Mouse (Mus musculus): ENCODE data around the gene Lpar2.

Gene Lpar2

DNA sequence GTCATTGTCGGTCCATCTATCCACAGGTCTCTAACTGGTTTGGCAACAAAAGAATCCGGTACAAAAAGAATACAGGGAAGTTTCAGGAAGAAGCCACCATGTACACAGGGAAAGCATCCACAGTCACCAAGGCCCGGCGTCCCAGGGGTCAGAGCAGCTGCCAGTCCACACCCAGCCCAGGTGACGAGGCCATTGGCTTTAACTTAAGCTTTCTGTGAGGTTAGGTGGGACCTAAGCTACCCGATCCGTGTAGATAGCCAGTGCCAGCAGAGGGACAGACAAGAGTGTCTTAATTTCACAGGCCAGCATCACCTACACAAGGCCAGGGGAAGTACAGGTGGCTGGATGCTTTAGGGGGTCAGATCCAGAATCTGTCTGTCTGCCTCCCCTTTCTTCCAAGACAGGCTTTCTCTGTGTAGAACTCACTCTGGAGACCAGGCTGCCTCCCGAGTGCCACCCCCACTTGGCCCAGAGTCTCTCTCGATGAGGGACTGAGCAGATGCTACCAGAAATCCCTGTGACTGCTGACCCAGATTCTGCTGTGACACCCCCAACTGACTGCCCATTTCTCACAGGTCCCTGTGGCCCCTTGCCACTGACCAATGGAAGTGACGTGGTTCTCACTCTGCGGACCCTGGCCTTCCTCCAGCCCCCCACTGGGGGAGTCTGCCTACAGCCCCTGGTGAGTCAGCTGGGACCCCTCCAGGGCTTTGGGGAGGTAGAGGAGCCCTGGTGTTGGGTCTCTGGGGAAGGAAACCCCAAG, 48.0 kb downstream of the Lpar2 start:
- DNase-seq, result no peak

- DNase-seq, result no peak
Measured at GRCm38 (mm10) chr8:69870907-69871306, 48.7 kb downstream of the Lpar2 start.

DNA sequence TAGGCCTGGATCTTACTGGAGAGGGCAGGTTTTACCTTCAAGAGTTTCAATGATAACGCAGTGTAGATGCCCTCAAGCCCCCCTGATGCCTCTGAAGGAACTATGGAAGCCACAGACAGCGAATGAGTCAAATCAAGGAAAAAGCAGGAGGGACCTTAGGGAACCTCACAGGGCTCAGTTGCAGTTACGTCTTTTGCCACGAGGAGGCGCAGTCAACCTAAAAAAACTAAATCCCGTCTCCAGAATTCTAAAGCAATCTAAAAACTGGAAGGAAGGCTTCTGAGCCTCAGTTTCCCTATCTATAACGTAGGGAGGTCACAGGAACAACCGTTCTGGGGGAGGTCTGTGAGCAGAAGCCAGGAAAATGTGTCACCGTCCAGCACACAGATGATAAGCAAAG, 51.9 kb downstream of the Lpar2 start:
- DNase-seq, result peak; percentile 73 to 74

GRCm38 (mm10) chr8:69874654-69875053, 52.4 kb downstream of the Lpar2 start:
- no peak for DNase-seq

DNA sequence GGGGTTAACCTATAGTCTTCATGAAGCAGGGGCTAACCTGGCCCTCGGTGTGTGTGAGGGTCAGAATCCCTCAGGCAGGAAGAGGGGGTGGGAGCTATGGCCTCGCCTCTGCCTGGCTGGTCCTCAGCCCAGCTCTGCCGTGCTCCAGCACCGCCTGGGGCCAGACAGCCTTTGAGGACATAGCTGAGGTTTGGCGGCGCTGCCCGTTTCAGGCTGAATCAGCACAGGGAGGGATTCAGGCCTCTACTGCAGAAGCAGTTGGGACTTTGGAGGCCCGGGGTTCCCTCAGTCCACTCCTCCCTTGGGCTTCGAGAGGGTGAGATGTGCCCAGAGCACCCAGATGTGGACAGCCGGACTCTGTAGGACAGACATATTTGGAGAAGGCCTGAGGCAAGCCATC, 53.9 kb downstream of the Lpar2 start:
- no peak for DNase-seq

- DNase-seq, result no peak
Measured at GRCm38 (mm10) chr8:69876967-69877366, 54.7 kb downstream of the Lpar2 start.

GRCm38 (mm10) chr8:69877396-69877795, 55.2 kb downstream of the Lpar2 start:
- no peak for DNase-seq

DNA sequence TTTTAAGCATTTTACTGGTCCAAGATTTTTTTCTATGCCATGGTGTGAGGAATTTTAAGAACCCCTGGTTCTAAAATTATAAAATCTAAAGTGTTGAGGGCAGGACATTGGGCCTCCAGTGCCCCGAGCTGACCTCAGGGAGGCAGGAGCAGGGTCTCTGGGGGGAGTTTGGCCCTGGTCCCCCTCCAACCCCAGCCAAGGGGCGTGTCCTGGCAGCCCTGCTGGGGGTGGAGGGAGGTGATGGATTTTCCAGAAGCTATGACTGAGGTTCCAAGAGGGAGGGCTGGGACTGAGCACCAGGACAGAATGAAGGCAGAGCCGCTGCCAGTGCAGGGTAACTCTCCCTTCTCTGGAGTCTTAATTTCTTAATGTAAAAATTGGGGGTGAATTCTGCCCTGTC, 55.8 kb downstream of the Lpar2 start:
- DNase-seq, result no peak

DNA sequence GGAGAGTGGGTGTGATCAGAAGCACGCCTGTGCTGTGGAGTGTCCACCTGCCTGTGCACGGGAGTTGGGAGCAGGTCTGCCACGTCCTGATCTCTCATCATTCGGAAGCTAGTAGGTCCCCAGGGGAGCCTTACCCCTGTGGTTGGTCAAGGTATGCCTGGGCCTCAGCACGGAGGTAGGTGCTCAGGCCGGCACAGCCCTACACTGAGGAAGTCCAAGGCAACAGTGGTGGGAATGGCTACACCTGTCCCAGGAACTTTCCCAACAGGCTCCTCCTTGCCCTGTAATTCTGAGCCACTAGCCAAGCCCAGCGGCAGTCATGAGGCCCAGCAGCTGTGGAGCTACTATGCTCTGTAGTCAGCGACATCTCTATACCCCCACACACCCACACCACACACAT, 57.4 kb downstream of the Lpar2 start:
- no peak for DNase-seq

All from B cell, adult 2 months (primary cell).